Mouse (Mus musculus): ENCODE measurements around the gene Olfr1042. TPM values are rescaled to one million over a fixed set of nuclear protein-coding genes. Genes with fewer than 3 reads are reported as not detected.
"Not testable (repeated sequence)": the region's sequence is repeated elsewhere in the genome, so short reads cannot be mapped to it uniquely, and the experiment has no call there.

Gene Olfr1042
- not detected for total RNA-seq (2021)
- long read RNA-seq, experiment 1: 0 reads
- long read RNA-seq, experiment 2: 0 reads

- DNase-seq: no peak
These were observed at the start of gene Olfr1042 for GRCm38 (mm10) chr2:86161738-86162137. Gene Olfr1042 (minus strand): TSS chr2:86161838.

GRCm38 (mm10) chr2:86202909-86203308 lies 41.3 kb upstream of the Olfr1042 start, which contains the start of gene Olfr1045:
Gene Olfr1045 (minus strand): TSS chr2:86203009.
- DNase-seq: no peak

- DNase-seq: no peak
These were observed 34.2 kb upstream of the Olfr1042 start for GRCm38 (mm10) chr2:86195863-86196262.

GRCm38 (mm10) chr2:86185583-86185982 lies 23.9 kb upstream of the Olfr1042 start, which contains the start of gene Olfr52:
Gene Olfr52 (minus strand): TSS chr2:86185683.
- no peak for DNase-seq

GRCm38 (mm10) chr2:86179950-86180349 lies 18.3 kb upstream of the Olfr1042 start:
- DNase-seq: no peak

- DNase-seq: no peak
These were observed 16.1 kb upstream of the Olfr1042 start, which contains the start of gene Olfr1044 for GRCm38 (mm10) chr2:86177720-86178119. Gene Olfr1044 (minus strand): TSS chr2:86177820.

- not testable (repeated sequence) for DNase-seq
These were observed 13.8 kb upstream of the Olfr1042 start for GRCm38 (mm10) chr2:86175422-86175821.

- no peak for DNase-seq
These were observed 5.8 kb upstream of the Olfr1042 start, which contains the start of gene Olfr1043 for GRCm38 (mm10) chr2:86167422-86167821. Gene Olfr1043 (minus strand): TSS chr2:86167522.

GRCm38 (mm10) chr2:86146632-86147031 lies 15.0 kb downstream of the Olfr1042 start, which contains the start of gene Olfr1040:
Gene Olfr1040 (minus strand): TSS chr2:86146732.
- no peak for DNase-seq

- no peak for DNase-seq
These were observed 25.8 kb downstream of the Olfr1042 start, which contains the start of gene Olfr1039 for GRCm38 (mm10) chr2:86135828-86136227. Gene Olfr1039 (minus strand): TSS chr2:86135928.

Other genes starting within 250 kb of the Olfr1042 start
- gene Olfr1025-ps1, start 246.6 kb downstream of the Olfr1042 start, total RNA-seq (2021): not detected
- not detected for gene Olfr1026, start 240.3 kb downstream of the Olfr1042 start, total RNA-seq (2021)
- not detected for gene Olfr1028, start 211.4 kb downstream of the Olfr1042 start, total RNA-seq (2021)
- gene Olfr1029, start 187.9 kb downstream of the Olfr1042 start, total RNA-seq (2021): not detected
- not detected for gene Olfr1030, start 182.6 kb downstream of the Olfr1042 start, total RNA-seq (2021)
- not detected for gene Olfr1031, start 171.5 kb downstream of the Olfr1042 start, total RNA-seq (2021)
- not detected for gene Olfr1032, start 156.3 kb downstream of the Olfr1042 start, total RNA-seq (2021)
- 1 to 10 TPM; 4.8 to 5.8 TPM for gene Olfr1033, start 141.2 kb downstream of the Olfr1042 start, total RNA-seq (2021)
- gene Olfr1034, start 116.0 kb downstream of the Olfr1042 start, total RNA-seq (2021): under 1 TPM in 1 of 2 experiments, not detected in 1; 0.33 TPM
- gene Olfr1036, start 87.8 kb downstream of the Olfr1042 start, total RNA-seq (2021): not detected
- gene Olfr1037, start 74.5 kb downstream of the Olfr1042 start, total RNA-seq (2021): not detected
- not detected for gene Olfr1039, start 25.9 kb downstream of the Olfr1042 start, total RNA-seq (2021)
- gene Olfr1040, start 15.1 kb downstream of the Olfr1042 start, total RNA-seq (2021): not detected
- gene Olfr1043, start 5.7 kb upstream of the Olfr1042 start, total RNA-seq (2021): not detected
- not detected for gene Olfr1044, start 16.0 kb upstream of the Olfr1042 start, total RNA-seq (2021)
- not detected for gene Olfr52, start 23.8 kb upstream of the Olfr1042 start, total RNA-seq (2021)
- gene Olfr1045, start 41.2 kb upstream of the Olfr1042 start, total RNA-seq (2021): not detected
- not detected for gene Olfr1046, start 57.5 kb upstream of the Olfr1042 start, total RNA-seq (2021)
- gene Olfr1047, start 69.6 kb upstream of the Olfr1042 start, total RNA-seq (2021): not detected
- not detected for gene Olfr1048, start 78.5 kb upstream of the Olfr1042 start, total RNA-seq (2021)
- gene Olfr1049, start 96.5 kb upstream of the Olfr1042 start, total RNA-seq (2021): not detected
- gene Olfr1051, start 117.2 kb upstream of the Olfr1042 start, total RNA-seq (2021): not detected
- not detected for gene Olfr1052, start 130.6 kb upstream of the Olfr1042 start, total RNA-seq (2021)
- not detected for gene Olfr1053, start 153.4 kb upstream of the Olfr1042 start, total RNA-seq (2021)
- not detected for gene Olfr1054, start 173.6 kb upstream of the Olfr1042 start, total RNA-seq (2021)
- not detected for gene Olfr1055, start 188.4 kb upstream of the Olfr1042 start, total RNA-seq (2021)
- not detected for gene Olfr1056, start 200.6 kb upstream of the Olfr1042 start, total RNA-seq (2021)
- gene Olfr1057, start 216.6 kb upstream of the Olfr1042 start, total RNA-seq (2021): not detected
- gene Olfr1058, start 226.7 kb upstream of the Olfr1042 start, total RNA-seq (2021): not detected